Mouse (Mus musculus) right cerebral cortex, postnatal 14 days (tissue): ENCODE data around the gene Tgm2.

Source experiments
- DNase-seq: peaks from one replicate; pipeline ENCODE4 v3.0.0; 2022

Tgm2 gene

GRCm38 (mm10) chr2:158146223-158146622, at the start of gene Tgm2:
Gene Tgm2 (minus strand): TSS chr2:158146436.
- DNase-seq, result peak; percentile 79

GRCm38 (mm10) chr2:158194945-158195640, 48.9 kb upstream of the Tgm2 start:
- DNase-seq, result peak; percentile 61

GRCm38 (mm10) chr2:158193611-158194336, 47.5 kb upstream of the Tgm2 start:
- DNase-seq, result no peak

GRCm38 (mm10) chr2:158191098-158191497, 44.9 kb upstream of the Tgm2 start:
- no peak for DNase-seq

- no peak for DNase-seq
These were observed 43.2 kb upstream of the Tgm2 start for GRCm38 (mm10) chr2:158189451-158189850.

DNA sequence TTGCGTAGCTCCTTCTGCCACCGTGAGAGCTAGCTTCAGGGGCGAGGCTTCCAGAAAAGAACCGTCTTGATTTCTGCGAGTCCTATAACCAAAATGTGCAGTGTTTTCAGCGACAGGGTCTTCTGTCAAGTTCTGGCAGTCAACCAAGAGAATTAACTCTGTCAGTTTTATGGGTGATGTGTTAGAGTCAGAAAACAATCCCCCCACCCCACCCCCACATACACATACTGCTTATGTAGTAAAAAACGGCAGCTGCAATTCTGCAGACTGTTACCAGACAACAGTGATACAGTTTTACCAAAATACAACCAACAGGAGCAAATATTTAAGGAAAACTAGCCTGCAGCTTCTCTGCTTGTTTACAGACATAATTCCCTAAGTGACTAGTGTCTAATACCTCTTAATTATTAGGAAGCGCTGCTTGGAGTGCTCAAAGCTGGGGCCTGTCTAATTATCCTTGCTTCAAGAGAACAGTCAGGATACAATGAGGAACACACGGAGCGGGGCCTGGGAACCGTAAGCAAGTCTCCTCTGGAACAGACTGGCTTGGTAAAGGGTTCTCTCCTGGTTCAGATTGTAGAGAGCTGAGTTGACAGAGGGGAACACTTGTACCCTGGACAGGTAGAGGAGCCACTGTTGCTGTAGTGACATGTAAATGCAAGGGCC, 40.1 kb upstream of the Tgm2 start:
- no peak for DNase-seq

DNA sequence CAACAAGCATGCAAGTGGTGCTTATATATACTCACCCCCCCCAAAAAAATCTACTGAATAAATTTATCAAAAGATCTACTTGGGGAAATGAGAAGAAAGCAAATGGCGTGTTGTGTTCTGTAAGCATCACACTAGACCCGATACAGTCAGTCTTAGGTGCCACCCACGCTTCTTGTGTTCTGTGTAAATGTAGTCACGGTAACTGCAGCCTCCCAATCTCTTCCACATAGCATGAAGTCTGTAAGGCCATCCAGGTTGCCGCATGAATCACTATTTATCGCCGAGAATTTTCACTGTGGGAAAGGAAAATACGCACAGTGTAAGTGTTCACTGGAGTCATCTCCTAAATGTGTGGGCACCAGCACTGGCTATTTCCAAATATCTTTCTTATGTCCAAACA, 37.0 kb upstream of the Tgm2 start:
- DNase-seq, result no peak

- no peak for DNase-seq
These were observed 35.7 kb upstream of the Tgm2 start for GRCm38 (mm10) chr2:158181932-158182331.

GRCm38 (mm10) chr2:158180797-158181196, 34.6 kb upstream of the Tgm2 start:
- peak; percentile 79 for DNase-seq

- DNase-seq, result no peak
These were observed 33.3 kb upstream of the Tgm2 start for GRCm38 (mm10) chr2:158179370-158180111.

DNA sequence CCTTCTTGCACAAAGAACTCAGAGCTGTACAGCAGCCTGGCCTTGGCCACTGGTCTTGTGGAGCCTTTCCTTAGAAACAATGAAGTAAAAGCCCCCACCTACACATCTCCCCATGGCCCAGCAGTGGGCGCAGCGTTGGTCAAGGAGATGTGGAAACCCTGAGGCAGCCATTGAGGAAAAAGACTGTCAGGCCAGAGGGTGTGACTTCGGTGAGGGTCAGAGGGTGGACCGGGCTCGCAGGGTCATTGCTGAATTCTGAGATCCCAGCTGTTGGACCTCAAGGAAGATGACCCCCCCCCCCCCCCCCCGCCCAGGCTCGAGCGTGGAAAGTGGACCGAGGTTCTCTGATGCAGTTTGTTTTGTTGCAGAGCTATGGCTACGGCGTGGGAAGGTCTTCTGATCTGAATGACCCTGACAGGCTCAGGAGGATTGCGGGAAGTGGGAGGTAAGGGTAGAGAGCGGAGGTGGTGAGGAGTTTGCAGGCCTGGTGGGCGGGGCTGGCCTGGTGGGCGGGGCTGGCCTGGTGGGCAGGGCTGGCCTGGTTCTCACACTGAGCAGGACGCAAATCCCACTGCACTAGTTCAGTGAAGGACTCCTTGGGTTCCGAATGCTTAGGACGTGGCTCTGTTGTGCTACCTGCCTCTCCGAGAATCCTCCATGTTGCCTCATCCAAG, 32.6 kb upstream of the Tgm2 start:
- no peak for DNase-seq

DNA sequence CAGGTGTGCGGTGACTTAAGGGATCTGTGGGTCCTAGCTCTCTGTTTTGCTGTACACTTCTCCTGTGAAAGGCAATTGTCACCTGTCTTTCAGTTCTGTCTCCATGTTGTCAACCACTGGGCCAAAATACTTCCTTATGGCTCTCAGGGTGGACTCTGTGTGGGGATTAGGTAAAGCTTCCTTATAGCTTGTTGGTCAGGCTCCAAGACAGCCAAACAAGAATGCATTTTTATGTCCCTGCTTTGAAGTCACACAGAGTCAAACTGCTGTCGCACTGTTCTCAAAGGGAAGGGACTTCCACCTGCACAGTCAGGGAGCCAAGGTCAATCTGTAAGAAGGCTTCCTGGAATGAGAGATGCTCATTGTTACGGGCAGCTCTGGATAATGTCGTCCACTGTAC, 31.9 kb upstream of the Tgm2 start:
- no peak for DNase-seq

DNA sequence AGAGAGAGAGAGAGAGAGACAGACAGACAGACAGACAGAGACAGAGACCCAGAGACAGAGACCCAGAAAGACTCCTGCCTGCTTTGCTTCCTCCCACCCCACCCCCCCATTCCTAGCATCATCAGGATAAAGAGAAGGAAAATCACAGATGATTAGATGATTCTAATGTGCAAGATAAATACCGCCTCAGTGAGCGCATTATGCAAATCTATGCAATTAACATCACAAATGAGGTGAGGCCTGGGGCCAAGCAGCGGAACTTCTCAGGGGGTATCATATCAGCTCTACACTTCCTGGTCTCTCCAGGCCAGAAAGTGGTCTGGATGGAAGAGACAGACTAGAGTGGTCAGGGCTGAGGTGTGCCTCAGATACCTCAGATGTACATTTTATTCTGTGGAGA, 31.3 kb upstream of the Tgm2 start:
- no peak for DNase-seq

GRCm38 (mm10) chr2:158176763-158177162, 30.5 kb upstream of the Tgm2 start:
- DNase-seq, result no peak

GRCm38 (mm10) chr2:158175433-158175832, 29.2 kb upstream of the Tgm2 start:
- no peak for DNase-seq

- no peak for DNase-seq
These were observed 28.7 kb upstream of the Tgm2 start for GRCm38 (mm10) chr2:158174958-158175357.

DNA sequence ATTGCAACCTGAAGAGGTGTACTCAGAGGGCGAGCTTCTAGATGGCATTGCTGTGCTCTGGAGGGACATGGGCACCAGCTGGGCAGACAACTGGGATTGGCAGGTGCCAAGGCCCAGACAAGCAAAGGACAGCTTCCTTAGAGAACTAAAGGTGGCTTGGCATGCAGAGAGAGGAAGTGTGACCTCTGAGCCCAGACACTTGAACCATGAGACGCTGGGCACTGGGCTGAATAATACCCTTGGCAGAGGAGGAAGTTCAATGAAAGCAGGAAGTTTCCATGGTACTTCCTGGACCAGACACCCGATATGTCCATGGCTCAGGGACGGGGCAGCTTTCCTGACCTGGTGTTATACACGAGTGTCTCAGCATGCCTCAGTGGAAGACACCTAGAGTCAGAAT, 28.2 kb upstream of the Tgm2 start:
- DNase-seq, result no peak

- no peak for DNase-seq
These were observed 24.2 kb upstream of the Tgm2 start for GRCm38 (mm10) chr2:158170394-158170793.

- no peak for DNase-seq
These were observed 23.5 kb upstream of the Tgm2 start for GRCm38 (mm10) chr2:158169771-158170170.

DNA sequence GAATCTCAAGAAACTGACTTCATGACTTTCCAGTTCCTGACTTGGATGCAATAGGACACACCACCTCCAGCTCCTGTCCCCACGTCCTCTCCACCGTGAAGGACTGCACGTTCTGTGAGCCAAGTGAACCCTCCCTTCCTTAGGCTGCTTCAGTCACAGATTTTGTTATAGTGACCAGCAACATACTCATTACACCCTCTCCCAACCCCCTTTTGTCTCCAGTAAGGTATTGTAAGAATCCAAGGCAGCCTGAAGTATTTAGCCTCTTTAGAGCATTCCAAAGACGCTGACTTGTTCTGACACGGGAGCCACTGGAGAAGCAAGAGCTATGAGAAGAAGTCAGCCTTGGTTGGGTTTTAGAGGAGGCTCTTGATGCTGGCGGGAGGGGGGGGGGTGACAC, 23.1 kb upstream of the Tgm2 start:
- no peak for DNase-seq

GRCm38 (mm10) chr2:158168741-158169211, 22.5 kb upstream of the Tgm2 start:
- no peak for DNase-seq

DNA sequence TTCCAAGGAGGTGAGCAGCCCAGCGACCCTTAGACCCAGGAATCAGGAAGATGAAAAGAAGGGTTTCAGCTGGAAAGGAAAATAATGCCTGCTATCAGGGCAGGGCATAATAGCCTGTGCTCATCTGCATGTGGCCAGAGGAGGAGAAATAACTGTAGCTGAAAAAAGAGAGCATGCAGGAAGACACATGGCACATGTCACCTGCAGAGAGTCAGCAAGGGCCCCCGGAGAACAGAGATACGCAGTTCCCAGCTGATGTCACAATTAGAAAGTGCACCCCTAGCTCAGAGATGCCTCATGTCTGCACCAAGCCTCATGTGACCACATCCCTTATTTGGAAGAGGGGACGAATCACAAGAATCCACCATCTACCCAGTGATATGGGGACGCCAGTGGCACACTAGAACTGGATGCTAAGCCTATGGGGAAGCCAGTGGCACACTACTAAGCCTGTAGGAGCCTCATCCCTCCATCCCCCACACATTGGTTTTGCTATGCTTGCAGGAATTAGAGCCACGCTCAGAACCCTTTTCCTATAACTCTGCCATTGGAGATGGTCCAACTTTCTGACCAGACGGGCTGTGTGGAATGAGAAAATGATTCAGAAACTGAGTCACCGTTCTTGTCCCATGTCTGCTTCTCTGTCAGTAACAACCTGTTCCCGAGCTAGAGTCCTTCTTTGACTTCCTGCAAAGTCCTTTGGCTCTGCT, 21.4 kb upstream of the Tgm2 start:
- no peak for DNase-seq
